Mouse (Mus musculus): ENCODE results near the gene Vps53. TPM values are rescaled to one million over a fixed set of nuclear protein-coding genes. Genes with fewer than 3 reads are reported as not detected.
A peak's percentile ranks its signal among the peaks of the same experiment; 100 is the strongest.

Gene Vps53
- polyA plus RNA-seq, 1 experiment: 23.1 TPM

DNA sequence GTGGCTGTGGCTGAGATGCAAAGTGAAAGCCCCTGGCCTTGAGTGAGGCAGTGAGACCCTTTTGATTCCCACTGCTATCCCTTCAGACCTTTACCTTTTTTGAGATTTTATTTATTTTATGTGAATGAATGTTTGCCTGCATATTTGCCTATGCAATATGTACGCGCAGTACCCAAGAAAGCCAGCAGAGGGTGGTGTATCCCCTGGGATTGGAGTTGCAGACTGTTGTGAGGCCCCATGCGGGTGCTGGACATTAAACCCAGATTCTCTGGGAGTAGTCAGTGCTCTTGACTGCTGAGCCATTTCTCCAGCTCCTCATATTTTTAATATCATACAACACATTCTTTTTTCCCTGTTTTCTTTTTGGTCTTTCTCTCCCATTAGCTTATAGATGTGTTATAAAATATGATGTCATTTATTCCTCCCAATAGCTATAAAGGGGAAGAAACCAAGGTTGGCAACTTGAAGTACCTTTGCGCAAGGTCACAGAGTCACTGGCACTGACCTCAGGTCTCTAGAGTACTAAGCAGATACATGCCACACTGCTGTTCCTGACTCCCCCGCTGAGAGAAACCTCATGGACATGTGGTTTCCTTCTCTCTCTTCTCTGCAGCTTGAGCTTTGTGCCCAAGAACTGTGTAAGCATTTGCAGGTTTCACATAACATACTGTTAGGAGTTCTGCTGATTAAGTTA lies 93.4 kb downstream of the Vps53 start:
- H3K4me3 ChIP-seq (ENCODE audit: low read depth, low read length): no peak overlapping the region
- H3K4me1 ChIP-seq (ENCODE audit: control insufficient read depth, insufficient read depth, insufficient read length, low read length): no peaks in the 10 kb centered on the region
- peaks cover 32% of the 10 kb centered on the region for H3K36me3 ChIP-seq (ENCODE audit: control insufficient read depth, insufficient read depth, low read length)
- no peaks in the 10 kb centered on the region for H3K27me3 ChIP-seq (ENCODE audit: control insufficient read depth, insufficient read depth, low read length)
- peak; percentile 79; the same call in 1 of the 2 replicates for TF ChIP-seq CTCF (IDR thresholded peaks at IDR 0.05; ENCODE audit: extremely low read depth, insufficient read length, insufficient replicate concordance, low read depth, low read length)
- no peak for TF ChIP-seq POLR2A (IDR thresholded peaks at IDR 0.05; ENCODE audit: low read depth, low read length)
- 82% methylated on average over 5 of the region's 5 CpGs for WGBS
- no peak overlapping the region for H3K27ac ChIP-seq (ENCODE audit: insufficient read depth, low read depth, low read length)

DNA sequence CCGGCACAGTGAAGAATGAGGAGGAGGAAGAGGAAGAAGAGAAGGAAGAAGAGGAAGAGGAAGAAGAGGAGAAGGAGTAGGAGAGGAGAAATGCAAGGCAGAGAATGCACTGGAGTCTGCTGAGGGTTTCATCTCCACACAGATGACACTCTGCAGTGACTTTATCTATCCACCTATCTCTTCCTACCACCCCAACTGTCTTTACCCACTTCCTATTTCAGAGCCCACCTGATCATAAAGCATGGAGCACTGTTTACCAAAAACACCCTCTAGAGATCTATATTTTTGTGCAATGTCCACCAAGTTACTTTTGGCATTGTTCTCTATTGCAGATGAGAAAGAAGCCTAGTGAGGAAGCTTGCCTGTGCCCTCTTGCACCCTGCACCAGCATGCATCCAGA lies 94.5 kb downstream of the Vps53 start:
- Histone ChIP-seq H3K27ac (ENCODE audit: insufficient read depth, low read depth, low read length) (no peak overlapping the region), H3K4me1 (ENCODE audit: control insufficient read depth, insufficient read depth, insufficient read length, low read length) (no peaks in the 10 kb centered on the region)

DNA sequence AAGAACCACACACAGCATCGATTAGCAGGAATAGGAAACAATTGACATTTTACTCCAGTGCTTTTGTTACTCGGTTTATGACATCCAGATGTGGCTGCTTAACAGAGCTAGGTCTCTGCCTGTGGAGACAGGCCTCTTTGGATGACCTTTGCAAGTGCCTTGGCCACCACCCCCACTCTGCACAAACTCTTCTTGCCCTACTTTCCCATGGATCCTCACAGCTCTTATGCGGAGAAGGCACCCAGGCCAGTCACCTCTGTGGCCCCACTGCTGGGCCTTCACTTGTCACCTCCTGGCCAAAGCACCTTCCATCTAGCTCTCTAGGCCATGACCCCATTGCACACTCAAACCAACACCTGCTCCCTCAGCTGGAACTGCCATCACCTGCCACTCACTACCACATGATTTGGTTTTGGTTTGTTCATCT lies 95.5 kb downstream of the Vps53 start:
- no peak for TF ChIP-seq POLR2A (IDR thresholded peaks at IDR 0.05; ENCODE audit: low read depth, low read length)
- no peak for TF ChIP-seq CTCF (IDR thresholded peaks at IDR 0.05; ENCODE audit: extremely low read depth, insufficient read length, insufficient replicate concordance, low read depth, low read length)
- no peaks in the 10 kb centered on the region for H3K27me3 ChIP-seq (ENCODE audit: control insufficient read depth, insufficient read depth, low read length)
- WGBS: 76% methylated on average over 3 of the region's 3 CpGs
- H3K36me3 ChIP-seq (ENCODE audit: control insufficient read depth, insufficient read depth, low read length): peaks cover 42% of the 10 kb centered on the region
- no peak overlapping the region for H3K27ac ChIP-seq (ENCODE audit: insufficient read depth, low read depth, low read length)
- H3K4me3 ChIP-seq (ENCODE audit: low read depth, low read length): no peak overlapping the region
- H3K4me1 ChIP-seq (ENCODE audit: control insufficient read depth, insufficient read depth, insufficient read length, low read length): no peaks in the 10 kb centered on the region

More for the DNA sequence above, 94.5 kb downstream of the Vps53 start:
- TF ChIP-seq CTCF (IDR thresholded peaks at IDR 0.05; ENCODE audit: extremely low read depth, insufficient read length, insufficient replicate concordance, low read depth, low read length) (no peak), POLR2A (IDR thresholded peaks at IDR 0.05; ENCODE audit: low read depth, low read length) (no peak)
- 93% methylated on average over 1 of the region's 1 CpGs for WGBS
- H3K36me3 ChIP-seq (ENCODE audit: control insufficient read depth, insufficient read depth, low read length): peaks cover 38% of the 10 kb centered on the region
- H3K27me3 ChIP-seq (ENCODE audit: control insufficient read depth, insufficient read depth, low read length): no peaks in the 10 kb centered on the region
- no peak overlapping the region for H3K4me3 ChIP-seq (ENCODE audit: low read depth, low read length)

- H3K27me3 ChIP-seq (ENCODE audit: control insufficient read depth, insufficient read depth, low read length): no peaks in the 10 kb centered on the region
- H3K36me3 ChIP-seq (ENCODE audit: control insufficient read depth, insufficient read depth, low read length): peaks cover 41% of the 10 kb centered on the region
- WGBS: 67% methylated on average over 6 of the region's 6 CpGs
- H3K4me3 ChIP-seq (ENCODE audit: low read depth, low read length): no peak overlapping the region
- no peak overlapping the region for H3K27ac ChIP-seq (ENCODE audit: insufficient read depth, low read depth, low read length)
- no peaks in the 10 kb centered on the region for H3K4me1 ChIP-seq (ENCODE audit: control insufficient read depth, insufficient read depth, insufficient read length, low read length)
- TF ChIP-seq POLR2A (IDR thresholded peaks at IDR 0.05; ENCODE audit: low read depth, low read length) (no peak), CTCF (IDR thresholded peaks at IDR 0.05; ENCODE audit: extremely low read depth, insufficient read length, insufficient replicate concordance, low read depth, low read length) (no peak)
These were observed 98.3 kb downstream of the Vps53 start for GRCm38 (mm10) chr11:76081048-76081640.

DNA sequence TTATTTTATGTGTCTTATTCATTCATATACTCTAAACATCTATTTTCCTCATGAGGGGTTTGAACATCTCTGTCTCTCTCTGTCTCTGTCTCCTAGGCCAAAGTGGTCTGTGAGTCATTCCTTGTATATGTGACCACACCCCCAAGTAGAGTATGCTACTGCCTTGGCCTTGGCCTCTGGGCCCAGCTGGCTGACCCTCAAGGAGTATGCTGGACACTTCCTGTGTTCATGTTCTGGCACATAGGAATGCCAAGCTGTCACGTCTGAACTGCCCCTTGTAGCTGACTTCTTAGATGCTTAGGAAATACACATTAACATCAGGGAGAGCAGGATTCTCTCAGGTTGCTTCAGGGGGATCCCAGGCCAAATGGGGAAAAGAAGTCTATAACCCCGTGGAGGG lies 99.2 kb downstream of the Vps53 start:
- H3K27me3 ChIP-seq (ENCODE audit: control insufficient read depth, insufficient read depth, low read length): no peaks in the 10 kb centered on the region
- H3K36me3 ChIP-seq (ENCODE audit: control insufficient read depth, insufficient read depth, low read length): peaks cover 49% of the 10 kb centered on the region
- H3K4me3 ChIP-seq (ENCODE audit: low read depth, low read length): no peak overlapping the region
- TF ChIP-seq POLR2A (IDR thresholded peaks at IDR 0.05; ENCODE audit: low read depth, low read length) (no peak), CTCF (IDR thresholded peaks at IDR 0.05; ENCODE audit: extremely low read depth, insufficient read length, insufficient replicate concordance, low read depth, low read length) (no peak)
- no peak overlapping the region for H3K27ac ChIP-seq (ENCODE audit: insufficient read depth, low read depth, low read length)
- no peaks in the 10 kb centered on the region for H3K4me1 ChIP-seq (ENCODE audit: control insufficient read depth, insufficient read depth, insufficient read length, low read length)
- WGBS: 71% methylated on average over 2 of the region's 2 CpGs

DNA sequence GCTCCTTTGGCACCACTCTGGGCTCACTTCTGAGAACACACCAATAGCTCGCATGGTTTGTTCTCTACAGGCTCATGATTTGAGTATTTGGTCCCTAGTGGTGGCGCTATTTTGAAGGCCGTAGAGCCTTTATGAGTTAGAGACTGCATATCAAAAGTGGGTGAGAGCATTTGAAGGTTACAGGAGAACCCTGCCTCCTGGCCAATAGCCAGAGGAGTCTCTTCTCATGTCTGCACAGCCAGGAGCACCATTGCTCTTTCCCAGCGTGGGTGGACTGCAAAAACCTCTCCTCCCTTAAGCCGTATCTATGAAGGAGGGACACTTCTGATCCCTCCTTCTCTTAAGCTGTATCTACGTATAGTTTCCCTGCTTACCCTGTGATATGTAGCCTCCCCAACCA lies 102.1 kb downstream of the Vps53 start:
- H3K27me3 ChIP-seq (ENCODE audit: control insufficient read depth, insufficient read depth, low read length): no peaks in the 10 kb centered on the region
- peaks cover 50% of the 10 kb centered on the region for H3K36me3 ChIP-seq (ENCODE audit: control insufficient read depth, insufficient read depth, low read length)
- no peak overlapping the region for H3K27ac ChIP-seq (ENCODE audit: insufficient read depth, low read depth, low read length)
- H3K4me1 ChIP-seq (ENCODE audit: control insufficient read depth, insufficient read depth, insufficient read length, low read length): no peaks in the 10 kb centered on the region
- TF ChIP-seq CTCF (IDR thresholded peaks at IDR 0.05; ENCODE audit: extremely low read depth, insufficient read length, insufficient replicate concordance, low read depth, low read length) (no peak), POLR2A (IDR thresholded peaks at IDR 0.05; ENCODE audit: low read depth, low read length) (no peak)
- H3K4me3 ChIP-seq (ENCODE audit: low read depth, low read length): no peak overlapping the region
- 91% methylated on average over 6 of the region's 6 CpGs for WGBS

GRCm38 (mm10) chr11:76074296-76075093 lies 105.0 kb downstream of the Vps53 start:
- TF ChIP-seq POLR2A (IDR thresholded peaks at IDR 0.05; ENCODE audit: low read depth, low read length) (no peak), CTCF (IDR thresholded peaks at IDR 0.05; ENCODE audit: extremely low read depth, insufficient read length, insufficient replicate concordance, low read depth, low read length) (no peak)
- peaks cover 34% of the 10 kb centered on the region for H3K36me3 ChIP-seq (ENCODE audit: control insufficient read depth, insufficient read depth, low read length)
- no peak overlapping the region for H3K27ac ChIP-seq (ENCODE audit: insufficient read depth, low read depth, low read length)
- no peaks in the 10 kb centered on the region for H3K4me1 ChIP-seq (ENCODE audit: control insufficient read depth, insufficient read depth, insufficient read length, low read length)
- H3K4me3 ChIP-seq (ENCODE audit: low read depth, low read length): no peak overlapping the region
- WGBS: 71% methylated on average over 11 of the region's 11 CpGs
- H3K27me3 ChIP-seq (ENCODE audit: control insufficient read depth, insufficient read depth, low read length): no peaks in the 10 kb centered on the region
